Mouse (Mus musculus): ENCODE measurements at regions not wholly inside any gene's neighbourhood (a gene's known extent, or its start where the extent isn't known, plus 50 kb on each side); places are given as distances from the start of the nearest gene placed in this dataset.
"Not testable (repeated sequence)": the region's sequence is repeated elsewhere in the genome, so short reads cannot be mapped to it uniquely, and the experiment has no call there.

DNA sequence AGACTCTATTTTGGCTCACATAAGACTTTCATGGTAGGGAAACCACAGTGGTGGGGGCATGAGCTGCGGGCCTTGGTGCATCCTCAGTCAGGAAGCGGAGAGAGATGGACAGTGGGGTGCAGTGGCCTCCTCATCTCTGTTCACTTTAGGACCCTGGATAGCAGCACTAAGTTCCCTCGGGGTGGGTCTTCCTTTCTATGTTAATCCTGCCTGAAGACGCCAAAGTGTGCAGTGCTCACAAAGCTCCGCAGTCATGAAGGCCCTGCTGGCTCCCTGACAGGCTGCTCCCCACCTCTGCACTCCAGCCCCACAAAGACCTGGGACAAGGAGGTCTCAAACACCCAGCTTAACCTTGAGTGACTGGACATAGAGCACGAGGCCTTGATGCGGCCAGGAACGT is 56.8 kb downstream of the Sox1 start:
- no peaks in the 10 kb centered on the region for H3K36me3 ChIP-seq (ENCODE audit: control insufficient read depth, insufficient read depth, low read length)
- no peak for DNase-seq (ENCODE audit: low spot score)
- WGBS = 63% methylated on average over 8 of the region's 8 CpGs
- H3K4me2 ChIP-seq (ENCODE audit: low read length) = no peak overlapping the region
- H3K4me3 ChIP-seq (ENCODE audit: low read depth, low read length) = no peak overlapping the region
- no peak overlapping the region for H3K27ac ChIP-seq (ENCODE audit: low read depth, low read length)
- no peaks in the 10 kb centered on the region for H3K4me1 ChIP-seq (ENCODE audit: control insufficient read depth, insufficient read depth, low read length)
- no peak for ATAC-seq
- no peak overlapping the region for H3K9ac ChIP-seq (ENCODE audit: low read length)
- H3K27me3 ChIP-seq (replicated peaks; ENCODE audit: control insufficient read depth, insufficient read depth, low read length) = no peaks in the 10 kb centered on the region
- no peaks in the 10 kb centered on the region for H3K9me3 ChIP-seq (replicated peaks; ENCODE audit: control insufficient read depth, low read length)

- WGBS = 96% methylated on average over 3 of the region's 3 CpGs
- not testable (repeated sequence) for ATAC-seq
These were observed 60.3 kb downstream of the Sox1 start for GRCm38 (mm10) chr8:12455376-12455775.

GRCm38 (mm10) chr8:12456326-12456725 is 61.2 kb downstream of the Sox1 start:
- Histone ChIP-seq H3K9ac (ENCODE audit: low read length) (no peak overlapping the region), H3K27ac (ENCODE audit: low read depth, low read length) (no peak overlapping the region), H3K36me3 (ENCODE audit: control insufficient read depth, insufficient read depth, low read length) (no peaks in the 10 kb centered on the region), H3K9me3 (replicated peaks; ENCODE audit: control insufficient read depth, low read length) (no peaks in the 10 kb centered on the region), H3K4me2 (ENCODE audit: low read length) (no peak overlapping the region), H3K4me3 (ENCODE audit: low read depth, low read length) (no peak overlapping the region), H3K4me1 (ENCODE audit: control insufficient read depth, insufficient read depth, low read length) (no peaks in the 10 kb centered on the region; the same call in 1 of the 2 replicates), H3K27me3 (replicated peaks; ENCODE audit: control insufficient read depth, insufficient read depth, low read length) (no peaks in the 10 kb centered on the region)
- 100% methylated on average over 1 of the region's 1 CpGs for WGBS
- DNase-seq (ENCODE audit: low spot score) = no peak
- no peak for ATAC-seq

More at GRCm38 (mm10) chr8:12455376-12455775, 60.3 kb downstream of the Sox1 start:
- not testable (repeated sequence) for H3K27ac ChIP-seq (ENCODE audit: low read depth, low read length); H3K9ac ChIP-seq (ENCODE audit: low read length); H3K27me3 ChIP-seq (replicated peaks; ENCODE audit: control insufficient read depth, insufficient read depth, low read length); H3K36me3 ChIP-seq (ENCODE audit: control insufficient read depth, insufficient read depth, low read length); DNase-seq (ENCODE audit: low spot score); H3K9me3 ChIP-seq (replicated peaks; ENCODE audit: control insufficient read depth, low read length); H3K4me1 ChIP-seq (ENCODE audit: control insufficient read depth, insufficient read depth, low read length); H3K4me3 ChIP-seq (ENCODE audit: low read depth, low read length); H3K4me2 ChIP-seq (ENCODE audit: low read length)

DNA sequence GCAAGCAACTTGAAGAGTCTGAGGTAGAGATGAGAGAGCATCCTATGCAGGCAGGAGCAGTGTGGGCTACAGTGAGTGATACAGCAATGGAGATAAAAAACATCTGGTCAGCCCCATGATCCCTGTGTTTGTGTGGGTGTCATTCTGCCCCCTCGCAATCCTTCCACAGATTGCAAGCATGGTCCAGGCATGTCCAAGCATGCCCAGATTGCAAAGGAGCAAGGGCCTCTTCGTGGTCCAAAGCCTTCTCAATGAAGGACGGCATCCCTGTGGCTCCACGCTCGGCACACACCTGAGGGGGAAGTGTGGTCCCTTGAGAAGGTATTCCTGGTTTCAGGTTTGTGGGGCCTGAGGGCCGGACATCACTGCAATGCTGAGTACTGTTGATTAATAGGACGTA is 61.9 kb downstream of the Sox1 start:
- Histone ChIP-seq H3K4me1 (ENCODE audit: control insufficient read depth, insufficient read depth, low read length) (peaks cover 3% of the 10 kb centered on the region), H3K9ac (ENCODE audit: low read length) (no peak overlapping the region), H3K27me3 (replicated peaks; ENCODE audit: control insufficient read depth, insufficient read depth, low read length) (no peaks in the 10 kb centered on the region), H3K4me2 (ENCODE audit: low read length) (no peak overlapping the region), H3K4me3 (ENCODE audit: low read depth, low read length) (no peak overlapping the region), H3K27ac (ENCODE audit: low read depth, low read length) (no peak overlapping the region), H3K36me3 (ENCODE audit: control insufficient read depth, insufficient read depth, low read length) (no peaks in the 10 kb centered on the region), H3K9me3 (replicated peaks; ENCODE audit: control insufficient read depth, low read length) (no peaks in the 10 kb centered on the region)
- ATAC-seq = no peak
- no peak for DNase-seq (ENCODE audit: low spot score)
- 56% methylated on average over 7 of the region's 7 CpGs for WGBS

DNA sequence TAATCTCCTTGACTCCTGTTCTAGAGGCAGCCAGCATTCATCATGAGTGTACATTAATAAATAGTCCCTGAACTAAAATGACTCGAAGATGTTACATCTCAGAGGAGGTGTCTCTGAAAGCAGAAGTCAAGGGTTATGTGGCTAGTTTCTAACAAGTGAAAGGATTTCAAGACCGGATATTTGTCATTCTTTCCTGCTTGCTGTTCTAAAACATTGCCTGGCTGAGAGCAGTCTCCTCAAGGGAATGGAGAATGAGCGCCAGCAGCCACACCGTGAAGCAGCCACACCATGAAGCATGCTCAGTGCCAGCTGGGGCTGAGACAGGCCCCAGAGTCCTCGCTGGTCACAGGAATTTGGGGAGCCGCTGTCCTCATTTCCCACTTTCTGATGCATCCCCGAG is 71.8 kb downstream of the Sox1 start:
- Histone ChIP-seq H3K4me3 (ENCODE audit: low read depth, low read length) (no peak overlapping the region), H3K36me3 (ENCODE audit: control insufficient read depth, insufficient read depth, low read length) (no peaks in the 10 kb centered on the region), H3K9ac (ENCODE audit: low read length) (no peak overlapping the region), H3K27ac (ENCODE audit: low read depth, low read length) (no peak overlapping the region), H3K9me3 (replicated peaks; ENCODE audit: control insufficient read depth, low read length) (no peaks in the 10 kb centered on the region), H3K27me3 (replicated peaks; ENCODE audit: control insufficient read depth, insufficient read depth, low read length) (0 out of 2 replicates have a peak, but pooled peaks cover 3% of the 10 kb centered on the region), H3K4me1 (ENCODE audit: control insufficient read depth, insufficient read depth, low read length) (peaks cover 13% of the 10 kb centered on the region), H3K4me2 (ENCODE audit: low read length) (no peak overlapping the region)
- ATAC-seq = no peak
- DNase-seq (ENCODE audit: low spot score) = no peak
- WGBS = 89% methylated on average over 7 of the region's 7 CpGs

GRCm38 (mm10) chr8:12467386-12468326 is 72.6 kb downstream of the Sox1 start:
- WGBS = 63% methylated on average over 36 of the region's 36 CpGs
- ATAC-seq (0 out of 2 replicates have a peak, but pooled peaks have one; percentile 34), DNase-seq (ENCODE audit: low spot score) (peak; percentile 45)
- H3K36me3 ChIP-seq (ENCODE audit: control insufficient read depth, insufficient read depth, low read length) = no peaks in the 10 kb centered on the region
- H3K4me1 ChIP-seq (ENCODE audit: control insufficient read depth, insufficient read depth, low read length) = peaks cover 9% of the 10 kb centered on the region
- H3K9ac ChIP-seq (ENCODE audit: low read length) = no peak overlapping the region
- H3K27ac ChIP-seq (ENCODE audit: low read depth, low read length) = no peak overlapping the region
- no peaks in the 10 kb centered on the region for H3K9me3 ChIP-seq (replicated peaks; ENCODE audit: control insufficient read depth, low read length)
- no peak overlapping the region for H3K4me2 ChIP-seq (ENCODE audit: low read length)
- H3K27me3 ChIP-seq (replicated peaks; ENCODE audit: control insufficient read depth, insufficient read depth, low read length) = 0 out of 2 replicates have a peak, but pooled peaks cover 3% of the 10 kb centered on the region
- H3K4me3 ChIP-seq (ENCODE audit: low read depth, low read length) = no peak overlapping the region

DNA sequence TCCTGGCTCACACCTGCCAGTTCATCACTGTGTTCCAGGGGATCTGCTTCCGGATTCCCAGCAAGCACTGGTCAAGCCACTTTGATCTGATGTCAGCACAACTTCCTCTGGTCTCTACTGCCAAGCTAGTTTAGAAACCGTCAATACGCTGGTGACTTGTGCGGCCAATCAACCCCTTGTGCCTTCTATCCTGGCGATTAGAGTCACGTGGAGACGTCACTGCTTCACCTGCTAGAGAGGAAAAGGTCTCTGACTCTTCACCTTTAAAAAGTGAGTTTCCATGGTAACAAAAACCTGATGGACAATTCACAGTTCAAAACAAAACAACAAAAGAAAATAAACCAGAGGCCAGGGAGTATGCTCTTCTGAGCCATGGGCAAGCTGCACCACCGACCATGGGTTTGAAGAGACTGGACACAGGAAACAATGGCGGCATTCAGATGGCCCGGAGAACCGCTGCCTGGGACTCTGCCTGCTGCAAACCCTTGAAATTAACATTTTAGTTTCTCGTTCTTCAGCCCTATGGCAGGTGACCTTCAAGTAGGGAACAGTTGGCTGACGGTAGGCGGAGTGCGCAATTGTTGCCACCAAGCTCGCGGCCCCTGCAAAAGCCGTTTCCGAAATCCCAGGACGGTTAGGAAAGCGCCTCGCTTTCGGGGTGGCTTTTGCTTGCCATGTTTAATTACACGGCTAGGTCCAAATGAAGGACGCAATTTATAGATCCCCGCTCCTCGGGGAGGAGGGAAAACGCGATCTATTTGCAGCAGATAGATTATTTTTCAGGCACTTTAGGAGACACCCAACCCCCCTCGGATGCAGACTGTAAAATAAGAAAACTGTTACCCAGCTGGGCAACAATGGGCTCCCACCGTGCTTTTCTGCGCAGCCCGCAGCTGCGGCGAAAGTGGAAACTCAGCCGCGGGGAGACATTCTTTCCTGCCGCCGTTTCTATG is 82.6 kb downstream of the Sox1 start:
- ATAC-seq = peak; percentile 47
- peak; percentile 71 for DNase-seq (ENCODE audit: low spot score)
- peak overlapping the region; percentile 73 for H3K27ac ChIP-seq (ENCODE audit: low read depth, low read length)
- peak overlapping the region; percentile 54 for H3K9ac ChIP-seq (ENCODE audit: low read length)
- peak overlapping the region; percentile 62 for H3K4me2 ChIP-seq (ENCODE audit: low read length)
- H3K36me3 ChIP-seq (ENCODE audit: control insufficient read depth, insufficient read depth, low read length) = no peaks in the 10 kb centered on the region
- no peaks in the 10 kb centered on the region for H3K9me3 ChIP-seq (replicated peaks; ENCODE audit: control insufficient read depth, low read length)
- peak overlapping the region; percentile 30 for H3K4me3 ChIP-seq (ENCODE audit: low read depth, low read length)
- H3K27me3 ChIP-seq (replicated peaks; ENCODE audit: control insufficient read depth, insufficient read depth, low read length) = 0 out of 2 replicates have a peak, but pooled peaks cover 7% of the 10 kb centered on the region
- H3K4me1 ChIP-seq (ENCODE audit: control insufficient read depth, insufficient read depth, low read length) = peaks cover 22% of the 10 kb centered on the region
- WGBS = 7% methylated on average over 39 of the region's 39 CpGs

GRCm38 (mm10) chr8:12481918-12482317 is 86.8 kb downstream of the Sox1 start:
- H3K4me2 ChIP-seq (ENCODE audit: low read length) = no peak overlapping the region
- no peaks in the 10 kb centered on the region for H3K9me3 ChIP-seq (replicated peaks; ENCODE audit: control insufficient read depth, low read length)
- WGBS = 7% methylated on average over 14 of the region's 14 CpGs
- H3K4me3 ChIP-seq (ENCODE audit: low read depth, low read length) = no peak overlapping the region
- no peak overlapping the region for H3K9ac ChIP-seq (ENCODE audit: low read length)
- H3K36me3 ChIP-seq (ENCODE audit: control insufficient read depth, insufficient read depth, low read length) = no peaks in the 10 kb centered on the region
- peaks cover 37% of the 10 kb centered on the region for H3K4me1 ChIP-seq (ENCODE audit: control insufficient read depth, insufficient read depth, low read length)
- H3K27me3 ChIP-seq (replicated peaks; ENCODE audit: control insufficient read depth, insufficient read depth, low read length) = 0 out of 2 replicates have a peak, but pooled peaks cover 7% of the 10 kb centered on the region
- ATAC-seq = 0 out of 2 replicates have a peak, but pooled peaks have one; percentile 4
- H3K27ac ChIP-seq (ENCODE audit: low read depth, low read length) = no peak overlapping the region
- DNase-seq (ENCODE audit: low spot score) = peak; percentile 68

All from forebrain, embryonic 14.5 days (tissue).